Mouse (Mus musculus) Patski (cell line): ENCODE results near the gene Spopl. TPM values are rescaled to one million over a fixed set of nuclear protein-coding genes. Genes with fewer than 3 reads are reported as not detected.
"Not testable (repeated sequence)": the region's sequence is repeated elsewhere in the genome, so short reads cannot be mapped to it uniquely, and the experiment has no call there.

Experiments used
- ATAC-seq: fragments of 100-300 bp; one replicate; pipeline ENCODE4 v1.8.0; 2021
- CTCF ChIA-PET: fragments of 350-600 bp; sonication (Branson Sonifier 250); formaldehyde crosslinking; loops from one replicate; lab custom pipeline; 2022; ENCODE audit warnings: inconsistent platforms; lab: Charles Lee
- POLR2A ChIA-PET: fragments of 350-600 bp; sonication (Branson Sonifier 250); formaldehyde crosslinking; loops from one replicate; lab custom pipeline; 2022; ENCODE audit warnings: antibody characterized with exemption, inconsistent platforms; lab: Charles Lee
- DNase-seq: peaks from one replicate; pipeline ENCODE4 v3.0.0-alpha.2; 2011; ENCODE audit warnings: low read depth, low spot score
- H3K27me3 ChIP-seq: fragments of 371-371 bp; one replicate; pipeline ENCODE4 v1.5.1; 2021
- CTCF ChIP-seq: fragments of 100-300 bp; IDR thresholded peaks from one replicate; pipeline ENCODE4 v1.5.1; 2021
- in situ Hi-C: fragments of 300-500 bp; cut with MboI; formaldehyde crosslinking; loops from 3 replicates; pipeline ENCODE4 v1.11.1; 2018; ENCODE audit warnings: low pct_unique_long_range_greater_than_20kb, mixed read lengths
- polyA plus RNA-seq: library from polyadenylated mRNA; unstranded; gene quantifications from one replicate; pipeline ENCODE4 v1.2.3, GENCODE M21; 2021

Gene Spopl
- polyA plus RNA-seq, 1 experiment from 2014 or later, result 14.9 TPM

DNA sequence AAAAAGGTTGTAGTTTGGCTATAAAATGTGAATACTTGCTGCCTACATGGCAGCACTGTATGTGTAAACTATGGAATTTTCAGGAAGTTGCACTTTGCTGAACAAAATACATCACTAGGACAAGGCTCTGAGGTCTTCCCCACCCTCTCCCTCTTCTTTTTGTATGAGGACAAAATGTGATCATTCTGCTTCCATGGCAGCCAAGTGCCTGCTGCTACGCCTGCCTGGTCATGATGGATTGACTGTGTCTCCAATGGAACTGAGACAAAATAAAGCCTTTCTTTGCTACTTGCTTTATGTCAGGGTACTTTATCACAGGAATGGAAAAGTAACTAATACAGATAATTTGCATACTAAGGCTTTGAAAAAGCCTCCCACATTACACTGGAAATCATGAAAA, 20.7 kb downstream of the Spopl start:
- DNase-seq (no peak), ATAC-seq (no peak)
- in situ Hi-C loops, result no loop called here
- TF ChIP-seq CTCF, result no peak
- ChIA-PET CTCF (no interaction called here), POLR2A (no interaction called here)
- no peaks in the 10 kb centered on the region for H3K27me3 ChIP-seq

DNA sequence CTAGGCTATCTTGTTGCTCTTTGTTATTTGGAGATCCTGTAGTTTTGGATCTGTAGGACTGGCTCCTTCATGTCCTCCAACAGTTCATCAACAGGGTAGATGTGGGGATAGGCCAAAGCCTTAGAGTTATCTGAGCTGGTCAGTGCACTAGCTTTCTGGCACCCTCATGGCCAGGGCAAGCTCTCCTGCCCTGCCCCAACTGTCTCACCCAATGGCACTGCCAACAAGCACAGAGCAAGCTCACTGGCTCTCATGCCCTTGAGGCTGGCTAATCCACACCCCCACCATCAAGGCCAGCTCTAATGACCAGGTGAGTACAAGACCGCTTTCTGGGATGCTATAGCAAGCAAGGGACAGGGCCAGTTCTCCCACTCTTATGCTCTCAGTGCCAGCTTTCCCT, 24.7 kb downstream of the Spopl start:
- no peak for DNase-seq
- no peak for TF ChIP-seq CTCF
- POLR2A ChIA-PET, result no interaction called here
- in situ Hi-C loops, result no loop called here
- no peak for ATAC-seq
- CTCF ChIA-PET, result no interaction called here
- H3K27me3 ChIP-seq, result no peaks in the 10 kb centered on the region

DNA sequence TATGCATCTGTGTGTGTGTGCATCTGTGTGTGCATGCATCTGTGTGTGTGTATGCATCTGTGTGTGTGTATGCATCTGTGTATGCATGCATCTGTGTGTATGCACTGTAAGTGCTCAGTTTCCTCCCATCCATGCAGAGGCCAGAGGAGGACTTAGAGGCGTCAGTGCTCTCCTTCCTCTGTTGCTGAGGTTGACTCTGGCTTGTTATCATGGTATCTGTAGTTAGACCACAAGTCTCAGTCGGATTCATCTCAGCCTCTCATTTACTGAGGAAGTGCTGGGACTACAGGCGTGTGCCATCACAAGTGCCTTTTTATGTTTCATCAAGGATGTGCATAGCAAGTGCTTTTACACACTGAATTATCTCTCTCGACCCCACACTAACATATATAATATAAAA, 31.9 kb downstream of the Spopl start:
- in situ Hi-C loops, result no loop called here
- POLR2A ChIA-PET, result no interaction called here
- CTCF ChIA-PET, result interaction anchor here (0.9 to 1.2 kb wide), 2 partner anchors 16 to 18 kb away, joined by 3 read pairs; no protein-coding TSS in a partner anchor
- ATAC-seq, result no peak
- DNase-seq, result no peak
- TF ChIP-seq CTCF, result no peak
- H3K27me3 ChIP-seq, result no peaks in the 10 kb centered on the region

DNA sequence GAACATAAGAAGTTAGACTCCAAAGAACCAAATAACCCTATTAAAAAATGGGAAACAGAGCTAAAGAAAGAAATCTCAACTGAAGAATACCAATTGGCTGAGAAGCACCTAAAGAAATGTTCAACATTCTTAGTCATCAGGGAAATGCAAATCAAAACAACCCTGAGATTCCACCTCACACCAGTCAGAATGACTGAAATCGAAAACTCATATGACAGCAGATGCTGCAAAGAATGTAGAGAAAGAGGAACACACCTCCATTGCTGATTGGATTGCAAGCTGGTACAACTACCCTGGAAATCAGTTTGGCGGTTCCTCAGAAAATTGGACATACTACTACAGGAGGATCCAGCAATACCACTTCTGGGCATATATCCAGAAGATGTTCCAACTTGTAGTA, 44.2 kb downstream of the Spopl start:
- H3K27me3 ChIP-seq, CTCF ChIA-PET, in situ Hi-C loops, ATAC-seq, DNase-seq, POLR2A ChIA-PET: not testable (repeated sequence)

DNA sequence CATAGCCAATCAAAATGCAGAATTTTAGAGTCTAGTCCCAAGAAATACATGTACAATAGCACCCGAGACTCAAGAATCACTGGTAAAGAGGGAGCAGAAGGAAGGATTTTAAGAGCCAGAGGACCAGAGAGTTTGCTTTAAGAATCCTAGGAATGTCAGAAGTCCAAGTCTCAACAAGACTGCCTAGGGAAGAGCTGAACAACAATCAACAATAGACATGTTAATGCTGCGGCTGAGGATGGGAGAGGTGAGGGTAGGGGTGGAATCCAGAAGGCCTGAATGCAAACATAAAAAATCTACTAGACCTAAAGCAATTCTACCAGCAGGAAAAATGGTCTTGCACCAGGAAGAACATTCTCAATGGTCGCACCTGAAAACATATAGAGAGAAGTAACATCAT, 66.8 kb downstream of the Spopl start:
- ATAC-seq, result no peak
- DNase-seq, result no peak
- no peak for TF ChIP-seq CTCF
- ChIA-PET CTCF (interaction anchor here (1.5 kb wide), 1 partner anchor 11 kb away, joined by 4 read pairs; no protein-coding TSS in a partner anchor), POLR2A (no interaction called here)
- in situ Hi-C loops, result no loop called here
- H3K27me3 ChIP-seq, result no peaks in the 10 kb centered on the region

DNA sequence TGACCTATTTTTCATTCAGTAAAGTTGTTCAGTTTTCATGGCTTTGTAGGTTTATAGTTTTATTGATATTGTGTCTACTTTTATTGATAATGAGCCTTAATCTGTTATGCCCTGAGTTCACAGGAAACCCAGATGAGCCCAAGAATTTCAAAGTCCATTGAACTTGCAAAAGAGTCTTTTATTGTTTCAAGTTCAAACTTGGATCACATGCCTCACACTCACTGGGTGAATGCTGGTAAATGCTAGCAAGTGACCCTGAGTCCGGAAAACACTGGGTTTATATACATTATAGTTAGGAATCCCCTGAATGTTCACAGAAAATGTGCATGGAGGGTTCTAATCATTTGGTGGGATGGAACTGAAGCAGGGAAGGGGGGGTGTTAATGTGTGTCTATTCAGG, 90.2 kb downstream of the Spopl start:
- in situ Hi-C loops, result no loop called here
- ChIA-PET CTCF (no interaction called here), POLR2A (no interaction called here)
- no peak for TF ChIP-seq CTCF
- peaks cover 16% of the 10 kb centered on the region for H3K27me3 ChIP-seq
- no peak for ATAC-seq
- no peak for DNase-seq

DNA sequence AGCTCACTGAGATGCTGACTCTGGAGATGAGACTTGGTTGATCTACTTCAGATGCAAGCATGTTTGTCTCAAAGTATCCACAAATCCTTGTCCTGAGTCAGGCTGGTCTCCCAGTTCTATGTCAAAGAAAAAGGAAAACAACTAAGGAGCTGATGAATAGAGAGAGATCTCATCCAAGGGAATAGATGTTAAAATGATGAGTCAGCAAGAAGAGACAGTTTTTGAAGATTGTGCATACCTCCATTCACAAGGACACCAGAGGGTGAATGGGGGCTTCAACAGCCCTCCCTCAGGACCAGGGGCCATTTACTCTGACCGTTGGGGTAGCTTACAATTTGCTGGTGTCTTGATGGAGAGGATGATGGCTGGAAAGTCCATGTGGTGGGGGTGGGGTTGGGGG, 104.4 kb downstream of the Spopl start:
- in situ Hi-C loops, result no loop called here
- ATAC-seq (no peak), DNase-seq (no peak)
- H3K27me3 ChIP-seq, result no peaks in the 10 kb centered on the region
- ChIA-PET CTCF (no interaction called here), POLR2A (no interaction called here)
- TF ChIP-seq CTCF, result no peak

DNA sequence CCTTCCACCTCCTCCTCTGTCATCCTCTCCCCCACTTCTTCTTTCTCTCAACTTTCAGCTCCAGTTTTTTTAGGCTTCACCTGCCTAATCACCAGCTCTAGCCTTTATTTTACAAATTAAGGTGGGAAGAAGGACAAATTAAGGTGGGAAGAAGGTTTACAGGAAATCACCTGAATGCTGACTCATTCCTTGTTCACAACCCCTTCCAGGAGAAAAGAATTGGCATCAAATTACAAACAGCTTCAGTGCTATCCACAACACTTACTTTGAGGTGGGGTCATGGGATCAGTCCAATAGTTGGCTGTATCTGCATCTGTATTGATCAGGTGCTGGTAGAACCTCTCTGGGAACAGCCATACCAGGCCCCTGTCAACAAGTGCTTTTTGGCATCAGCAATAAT, 114.5 kb downstream of the Spopl start:
- no peak for DNase-seq
- TF ChIP-seq CTCF, result no peak
- ATAC-seq, result no peak
- no peaks in the 10 kb centered on the region for H3K27me3 ChIP-seq
- POLR2A ChIA-PET, result interaction anchor here (0.5 kb wide), 1 partner anchor 451 kb away, joined by 3 read pairs; no protein-coding TSS in a partner anchor
- CTCF ChIA-PET, result no interaction called here
- in situ Hi-C loops, result no loop called here
